Comparison of ENCODE assay signal across 8 mouse cellular contexts in genomic region chr8:84703466-84704249, GRCm38 (mm10). TPM values are rescaled to one million over a fixed set of nuclear protein-coding genes. Genes with fewer than 3 reads are reported as not detected.
DNase-seq lines count a peak whose midpoint lies in the region; ATAC-seq lines count a peak whose summit lies in the region.

No protein-coding gene starts in this region.

- no peak for ATAC-seq in lung, embryonic 15.5 days (ENCODE audit: borderline replicate concordance, extremely low read depth, low FRiP score, low TSS enrichment)
- ATAC-seq in embryonic facial prominence, embryonic 13.5 days (ENCODE audit: insufficient number of reproducible peaks, insufficient read depth, low FRiP score, low TSS enrichment, low read depth), result no peak
- peak; percentile 43 for ATAC-seq in inflammation-experienced regulatory T-cells, adult 6 months
- ATAC-seq in midbrain, embryonic 11.5 days (ENCODE audit: low FRiP score), result no peak

- peaks cover 13% of the 10 kb centered on the region for H3K36me3 ChIP-seq in lung, embryonic 15.5 days
- H3K36me3 ChIP-seq in embryonic facial prominence, embryonic 13.5 days, result peaks cover 28% of the 10 kb centered on the region
- 0 out of 2 replicates have a peak, but pooled peaks cover 1% of the 10 kb centered on the region for H3K36me3 ChIP-seq in midbrain, embryonic 11.5 days (ENCODE audit: control insufficient read depth, insufficient read depth, low read length)

- peaks cover 71% of the 10 kb centered on the region for H3K4me1 ChIP-seq in lung, embryonic 15.5 days
- peaks cover 54% of the 10 kb centered on the region for H3K4me1 ChIP-seq in embryonic facial prominence, embryonic 13.5 days
- peaks cover 35% of the 10 kb centered on the region for H3K4me1 ChIP-seq in midbrain, embryonic 11.5 days (ENCODE audit: control insufficient read depth, insufficient read depth, low read length)

- 18% methylated on average over 38 of the region's 38 CpGs for WGBS in lung, embryonic 15.5 days
- WGBS in embryonic facial prominence, embryonic 13.5 days, result 13% methylated on average over 38 of the region's 38 CpGs
- 7% methylated on average over 38 of the region's 38 CpGs for WGBS in midbrain, embryonic 11.5 days

- H3K4me3 ChIP-seq in lung, embryonic 15.5 days, result peak overlapping the region; percentile 28; the same call in 1 of the 2 replicates
- H3K4me3 ChIP-seq in embryonic facial prominence, embryonic 13.5 days, result peak overlapping the region; percentile 20
- peak overlapping the region; percentile 8; the same call in 1 of the 2 replicates for H3K4me3 ChIP-seq in midbrain, embryonic 11.5 days (ENCODE audit: low read depth, low read length)

- peaks cover 33% of the 10 kb centered on the region for H3K27me3 ChIP-seq in lung, embryonic 15.5 days
- peaks cover 72% of the 10 kb centered on the region for H3K27me3 ChIP-seq in embryonic facial prominence, embryonic 13.5 days
- H3K27me3 ChIP-seq in midbrain, embryonic 11.5 days (ENCODE audit: control insufficient read depth, insufficient read depth, low read length), result peaks cover 73% of the 10 kb centered on the region

- H3K27ac ChIP-seq in lung, embryonic 15.5 days, result peak overlapping the region; percentile 39
- H3K27ac ChIP-seq in embryonic facial prominence, embryonic 13.5 days, result no peak overlapping the region
- H3K27ac ChIP-seq in midbrain, embryonic 11.5 days (ENCODE audit: low read depth, low read length), result no peak overlapping the region

- no peaks in the 10 kb centered on the region for H3K9me3 ChIP-seq in lung, embryonic 15.5 days
- no peaks in the 10 kb centered on the region for H3K9me3 ChIP-seq in embryonic facial prominence, embryonic 13.5 days
- H3K9me3 ChIP-seq in midbrain, embryonic 11.5 days (ENCODE audit: control insufficient read depth, low read length), result no peaks in the 10 kb centered on the region

- 0 out of 2 replicates have a peak overlapping the region, but pooled peaks have one; percentile 13 for H3K9ac ChIP-seq in lung, embryonic 15.5 days
- H3K9ac ChIP-seq in embryonic facial prominence, embryonic 13.5 days, result no peak overlapping the region
- peak overlapping the region; percentile 24; the same call in 1 of the 2 replicates for H3K9ac ChIP-seq in midbrain, embryonic 11.5 days (ENCODE audit: low read length)

- peak overlapping the region; percentile 58 for H3K4me2 ChIP-seq in lung, embryonic 15.5 days
- peak overlapping the region; percentile 46 for H3K4me2 ChIP-seq in embryonic facial prominence, embryonic 13.5 days
- H3K4me2 ChIP-seq in midbrain, embryonic 11.5 days, result peak overlapping the region; percentile 37

- no peak for DNase-seq in lung, postnatal 10 days
- DNase-seq in midbrain, embryonic 11.5 days (ENCODE audit: low spot score, missing footprints), result peak; percentile 88
- DNase-seq in thymus, postnatal 0 days (ENCODE audit: low spot score), result peak; percentile 66
- DNase-seq in urinary bladder, postnatal 36 days (ENCODE audit: low spot score in 2 of 2), result no peak
- DNase-seq in adrenal gland, postnatal 4 days (ENCODE audit: low spot score in 2 of 2), result no peak

RNA-seq across cellular contexts. Expression of gene Lyl1, which starts 2.4 kb away (rescaled TPM):
- polyA plus RNA-seq in lung, embryonic 15.5 days (2015; fragmentation: Nextera tagmentation; extraction: Ambion mirVana), result 11.9 and 12.1 TPM in 2 replicates
- 4.8 and 4.9 TPM in 2 replicates for polyA plus RNA-seq in embryonic facial prominence, embryonic 13.5 days (2015; fragmentation: Nextera tagmentation; extraction: Ambion mirVana)
- 1 to 10 TPM in 2 of 3 experiments, under 1 TPM in 1; 0.20 to 2.7 (median 1.3) TPM for polyA plus RNA-seq in inflammation-experienced regulatory T-cells, adult 6 months (2017; shearing (Covaris generic))
- 5.1 and 6.5 TPM in 2 replicates for polyA plus RNA-seq in midbrain, embryonic 11.5 days (2014; fragmentation: Nextera tagmentation; extraction: Ambion mirVana)
- 8.1 and 8.8 TPM in 2 replicates for polyA plus RNA-seq in thymus, postnatal 0 days (2015; fragmentation: Nextera tagmentation; extraction: Ambion mirVana)
- total RNA-seq in adrenal gland, postnatal 4 days (2021), result 1 to 10 TPM; 6.5 to 7.2 TPM

RNA-seq across cellular contexts. Expression of gene Nacc1, which starts 16.0 kb away (rescaled TPM):
- polyA plus RNA-seq in lung, embryonic 15.5 days (2015; fragmentation: Nextera tagmentation; extraction: Ambion mirVana), result 20.2 and 21.6 TPM in 2 replicates
- polyA plus RNA-seq in embryonic facial prominence, embryonic 13.5 days (2015; fragmentation: Nextera tagmentation; extraction: Ambion mirVana), result 16.3 and 16.6 TPM in 2 replicates
- 1 to 10 TPM; 9.2 to 9.5 (median 9.4) TPM for polyA plus RNA-seq in inflammation-experienced regulatory T-cells, adult 6 months (2017; shearing (Covaris generic))
- polyA plus RNA-seq in midbrain, embryonic 11.5 days (2014; fragmentation: Nextera tagmentation; extraction: Ambion mirVana), result 18.6 and 21.4 TPM in 2 replicates
- 12.1 TPM in 2 replicates for polyA plus RNA-seq in thymus, postnatal 0 days (2015; fragmentation: Nextera tagmentation; extraction: Ambion mirVana)
- 10 to 100 TPM; 88.9 to 89.0 TPM for total RNA-seq in adrenal gland, postnatal 4 days (2021)

RNA-seq across cellular contexts. Expression of gene Trmt1, which starts 17.6 kb away (rescaled TPM):
- 57.5 and 58.4 TPM in 2 replicates for polyA plus RNA-seq in lung, embryonic 15.5 days (2015; fragmentation: Nextera tagmentation; extraction: Ambion mirVana)
- polyA plus RNA-seq in embryonic facial prominence, embryonic 13.5 days (2015; fragmentation: Nextera tagmentation; extraction: Ambion mirVana), result 71.3 and 78.6 TPM in 2 replicates
- 10 to 100 TPM; 28.0 to 61.1 (median 55.5) TPM for polyA plus RNA-seq in inflammation-experienced regulatory T-cells, adult 6 months (2017; shearing (Covaris generic))
- 39.9 and 45.6 TPM in 2 replicates for polyA plus RNA-seq in midbrain, embryonic 11.5 days (2014; fragmentation: Nextera tagmentation; extraction: Ambion mirVana)
- polyA plus RNA-seq in thymus, postnatal 0 days (2015; fragmentation: Nextera tagmentation; extraction: Ambion mirVana), result 50.0 and 51.5 TPM in 2 replicates
- 100 to 1,000 TPM; 122 to 124 TPM for total RNA-seq in adrenal gland, postnatal 4 days (2021)

RNA-seq across cellular contexts. Expression of gene G430095P16Rik, which starts 19.1 kb away (rescaled TPM):
- polyA plus RNA-seq in lung, embryonic 15.5 days (2015; fragmentation: Nextera tagmentation; extraction: Ambion mirVana), result 3.4 and 4.4 TPM in 2 replicates
- 6.1 and 6.2 TPM in 2 replicates for polyA plus RNA-seq in embryonic facial prominence, embryonic 13.5 days (2015; fragmentation: Nextera tagmentation; extraction: Ambion mirVana)
- polyA plus RNA-seq in inflammation-experienced regulatory T-cells, adult 6 months (2017; shearing (Covaris generic)), result 10 to 100 TPM; 11.7 to 25.0 (median 21.7) TPM
- polyA plus RNA-seq in midbrain, embryonic 11.5 days (2014; fragmentation: Nextera tagmentation; extraction: Ambion mirVana), result 1.6 and 1.9 TPM in 2 replicates
- polyA plus RNA-seq in thymus, postnatal 0 days (2015; fragmentation: Nextera tagmentation; extraction: Ambion mirVana), result 2.4 and 3.6 TPM in 2 replicates
- total RNA-seq in adrenal gland, postnatal 4 days (2021), result 1 to 10 TPM; 1.2 TPM

RNA-seq across cellular contexts. Expression of gene Ier2, which starts 41.0 kb away (rescaled TPM):
- 91.2 and 92.0 TPM in 2 replicates for polyA plus RNA-seq in lung, embryonic 15.5 days (2015; fragmentation: Nextera tagmentation; extraction: Ambion mirVana)
- 64.3 and 67.6 TPM in 2 replicates for polyA plus RNA-seq in embryonic facial prominence, embryonic 13.5 days (2015; fragmentation: Nextera tagmentation; extraction: Ambion mirVana)
- polyA plus RNA-seq in inflammation-experienced regulatory T-cells, adult 6 months (2017; shearing (Covaris generic)), result 10 to 100 TPM; 42.4 to 46.3 (median 45.8) TPM
- polyA plus RNA-seq in midbrain, embryonic 11.5 days (2014; fragmentation: Nextera tagmentation; extraction: Ambion mirVana), result 49.9 and 52.9 TPM in 2 replicates
- 76.9 and 86.0 TPM in 2 replicates for polyA plus RNA-seq in thymus, postnatal 0 days (2015; fragmentation: Nextera tagmentation; extraction: Ambion mirVana)
- total RNA-seq in adrenal gland, postnatal 4 days (2021), result 10 to 100 TPM; 35.1 to 35.3 TPM

Comparison
In these comparisons a context has a peak if more than half of its experiments do, and no peak if none do; other contexts are left out.
1. DNase-seq: peak in midbrain, embryonic 11.5 days (single experiment) and thymus, postnatal 0 days (single experiment); none in lung, postnatal 10 days (single experiment), urinary bladder, postnatal 36 days (0 of 2) and adrenal gland, postnatal 4 days (0 of 2).
2. Peak in every context shown above with its lines, with median percentiles within 50 percentile points of each other: H3K4me2 ChIP-seq and H3K4me3 ChIP-seq.